Mouse (Mus musculus) erythroblast, embryonic 14.5 days (primary cell): ENCODE measurements around the gene Ikbkg. TPM values are rescaled to one million over a fixed set of nuclear protein-coding genes. Genes with fewer than 3 reads are reported as not detected.
"Not testable (repeated sequence)": the region's sequence is repeated elsewhere in the genome, so short reads cannot be mapped to it uniquely, and the experiment has no call there.

Experiments used
- H3K27me3 ChIP-seq: 2 replicates; pipeline ENCODE4 v1.6.1; 2012; ENCODE audit warnings: inconsistent platforms; ENCODE audit not compliant: control insufficient read depth
- H3K36me3 ChIP-seq: 2 replicates; pipeline ENCODE4 v1.6.1; 2012; ENCODE audit warnings: mild to moderate bottlenecking, inconsistent platforms; ENCODE audit not compliant: control insufficient read depth
- H3K4me1 ChIP-seq: 2 replicates; pipeline ENCODE4 v1.6.1; 2012; ENCODE audit warnings: inconsistent platforms; ENCODE audit not compliant: control insufficient read depth
- H3K4me3 ChIP-seq: replicated peaks from 2 replicates; pipeline ENCODE3; 2012; ENCODE audit warnings: moderate library complexity, mild to moderate bottlenecking, inconsistent platforms
- H3K9me3 ChIP-seq: 2 replicates; pipeline ENCODE4 v1.6.1; 2012; ENCODE audit warnings: low read length, inconsistent platforms, mixed read lengths; ENCODE audit not compliant: control insufficient read depth
- GATA1 ChIP-seq: IDR thresholded peaks from 2 replicates; pipeline ENCODE4 v1.6.1; 2012; ENCODE audit warnings: low read length, inconsistent platforms, mixed read lengths
- TAL1 ChIP-seq: IDR thresholded peaks from 3 replicates; pipeline ENCODE4 v1.6.1; 2012; ENCODE audit warnings: low read length, inconsistent platforms, mixed read lengths
- polyA plus RNA-seq: library from polyadenylated mRNA; stranded (reverse); fragments of >175 nt; gene quantifications from 2 replicates; pipeline ENCODE4 v1.2.3, GENCODE M21; 2012

Gene Ikbkg
- polyA plus RNA-seq: 1.5 and 2.3 TPM in 2 replicates

GRCm38 (mm10) chrX:74392535-74393443 lies at the start of gene Ikbkg, which contains the start of gene Fam3a:
Gene Ikbkg, plus strand, starts transcription at chrX:74393290.
Gene Fam3a, minus strand, starts transcription at chrX:74393272.
- Histone ChIP-seq H3K27me3 (no peaks in the 10 kb centered on the region; the same call in 1 of the 2 replicates), H3K4me3 (peak within 1 kb of the TSS; percentile 79), H3K36me3 (peaks cover 3% of the 10 kb centered on the region), H3K4me1 (peaks cover 35% of the 10 kb centered on the region), H3K9me3 (peaks cover 8% of the 10 kb centered on the region)
- TF ChIP-seq GATA1: peak; percentile 49; the same call in 1 of the 2 replicates
- no peak for TF ChIP-seq TAL1

- Histone ChIP-seq H3K4me3 (peak overlapping the region; percentile 69), H3K9me3 (no peaks in the 10 kb centered on the region), H3K36me3 (no peaks in the 10 kb centered on the region), H3K27me3 (no peaks in the 10 kb centered on the region; the same call in 1 of the 2 replicates), H3K4me1 (peaks cover 7% of the 10 kb centered on the region)
- TF ChIP-seq GATA1: no peak
- TF ChIP-seq TAL1: no peak
Observed at GRCm38 (mm10) chrX:74352645-74353466, 40.2 kb upstream of the Ikbkg start.

- no peaks in the 10 kb centered on the region for H3K36me3 ChIP-seq
- no peaks in the 10 kb centered on the region; the same call in 1 of the 2 replicates for H3K27me3 ChIP-seq
- no peaks in the 10 kb centered on the region for H3K9me3 ChIP-seq
- TF ChIP-seq GATA1 (no peak), TAL1 (no peak)
- peak within 1 kb of the TSS; percentile 69 for H3K4me3 ChIP-seq
- peaks cover 7% of the 10 kb centered on the region for H3K4me1 ChIP-seq
Observed at GRCm38 (mm10) chrX:74353467-74353770, 39.7 kb upstream of the Ikbkg start, which contains the start of gene Lage3. Gene Lage3, minus strand, starts transcription at chrX:74353618.

GRCm38 (mm10) chrX:74357069-74357468 lies 36.0 kb upstream of the Ikbkg start:
- H3K4me3 ChIP-seq, H3K27me3 ChIP-seq, H3K9me3 ChIP-seq, H3K4me1 ChIP-seq, H3K36me3 ChIP-seq: not testable (repeated sequence)

GRCm38 (mm10) chrX:74359171-74359570 lies 33.9 kb upstream of the Ikbkg start:
- no peaks in the 10 kb centered on the region for H3K36me3 ChIP-seq
- H3K27me3 ChIP-seq: peaks cover 4% of the 10 kb centered on the region
- no peaks in the 10 kb centered on the region for H3K9me3 ChIP-seq
- no peak overlapping the region for H3K4me3 ChIP-seq
- TF ChIP-seq TAL1 (no peak), GATA1 (no peak)
- H3K4me1 ChIP-seq: no peaks in the 10 kb centered on the region

GRCm38 (mm10) chrX:74367512-74367911 lies 25.6 kb upstream of the Ikbkg start:
- H3K9me3 ChIP-seq: 0 out of 2 replicates have a peak, but pooled peaks cover 2% of the 10 kb centered on the region
- H3K27me3 ChIP-seq: no peaks in the 10 kb centered on the region; the same call in 1 of the 2 replicates
- H3K4me1 ChIP-seq: peaks cover 44% of the 10 kb centered on the region
- peak overlapping the region; percentile 83 for H3K4me3 ChIP-seq
- TF ChIP-seq TAL1 (no peak), GATA1 (no peak)
- peaks cover 33% of the 10 kb centered on the region for H3K36me3 ChIP-seq

- peak overlapping the region; percentile 83 for H3K4me3 ChIP-seq
- no peaks in the 10 kb centered on the region; the same call in 1 of the 2 replicates for H3K27me3 ChIP-seq
- TF ChIP-seq GATA1: no peak
- TF ChIP-seq TAL1: no peak
- peaks cover 33% of the 10 kb centered on the region for H3K36me3 ChIP-seq
- H3K9me3 ChIP-seq: peaks cover 4% of the 10 kb centered on the region; the same call in 1 of the 2 replicates
- peaks cover 52% of the 10 kb centered on the region for H3K4me1 ChIP-seq
Observed at GRCm38 (mm10) chrX:74368209-74368909, 24.7 kb upstream of the Ikbkg start.

- no peak for TF ChIP-seq GATA1
- TF ChIP-seq TAL1: no peak
- Histone ChIP-seq H3K4me1 (peaks cover 35% of the 10 kb centered on the region), H3K9me3 (peaks cover 4% of the 10 kb centered on the region; the same call in 1 of the 2 replicates), H3K27me3 (no peaks in the 10 kb centered on the region; the same call in 1 of the 2 replicates), H3K4me3 (peak within 1 kb of the TSS; percentile 71), H3K36me3 (peaks cover 13% of the 10 kb centered on the region)
Observed at GRCm38 (mm10) chrX:74372888-74373549, 20.1 kb upstream of the Ikbkg start, which contains the start of the genes Ubl4a and Slc10a3. Gene Ubl4a, minus strand, starts transcription at chrX:74373218. Gene Slc10a3, minus strand, starts transcription at chrX:74373349.
